Comparison of ENCODE assay signal across 10 mouse cellular contexts in genomic region chr10:71428246-71428864, GRCm38 (mm10).
A peak's percentile ranks its signal among the peaks of the same experiment; 100 is the strongest.
DNase-seq lines count a peak whose midpoint lies in the region; ATAC-seq and TF ChIP-seq lines count a peak whose summit lies in the region.
"Had no signal": no experiment of that assay in that cellular context is flagged by ENCODE, and none has a peak within 500 bp of the region (broad histone marks: within the 10 kb centered on the region; RNA-seq: fewer than 3 reads in every experiment).

No protein-coding gene starts in this region.

- peak; percentile 49; the same call in 1 of the 2 replicates for ATAC-seq in kidney, embryonic 15.5 days (replicated peaks; ENCODE audit: low FRiP score)

- DNase-seq in gastrocnemius, postnatal 14 days: peak; percentile 7
- no peak for DNase-seq in gastrocnemius, adult 2 months
- peak; percentile 2 for DNase-seq in ovary, postnatal 10 days (ENCODE audit: low spot score)
- no peak for DNase-seq in ovary, adult 18-20 months (ENCODE audit: low spot score)
- peak; percentile 75 for DNase-seq in testis, postnatal 10 days (ENCODE audit: low spot score)
- DNase-seq in left cerebral cortex, adult 2 months (ENCODE audit: extremely low spot score in 1 of 2, low spot score in 2 of 2): no peak
- no peak for DNase-seq in left cerebral cortex, postnatal 25 days (ENCODE audit: low spot score in 2 of 2)

- no peak overlapping the region for H3K27ac ChIP-seq in gastrocnemius, adult 2 months
- no peak overlapping the region for H3K27ac ChIP-seq in kidney, embryonic 15.5 days
- H3K27ac ChIP-seq in left cerebral cortex, adult 2 months: no peak overlapping the region
- H3K27ac ChIP-seq: macrophage; neural tube, embryonic 13.5 days had no signal

- no peaks in the 10 kb centered on the region for H3K36me3 ChIP-seq in kidney, embryonic 15.5 days
- H3K36me3 ChIP-seq: neural tube, embryonic 13.5 days had no signal

- H3K9ac ChIP-seq in kidney, embryonic 15.5 days: no peak overlapping the region
- H3K9ac ChIP-seq: neural tube, embryonic 13.5 days had no signal

- no peak for TF ChIP-seq CTCF in gastrocnemius, adult 2 months (IDR thresholded peaks at IDR 0.05)
- no peak for TF ChIP-seq CTCF in left cerebral cortex, adult 2 months (IDR thresholded peaks at IDR 0.05)

- H3K9me3 ChIP-seq in kidney, embryonic 15.5 days (replicated peaks): no peaks in the 10 kb centered on the region
- H3K9me3 ChIP-seq: neural tube, embryonic 13.5 days had no signal

- 64% methylated on average over 13 of the region's 13 CpGs for WGBS in kidney, embryonic 15.5 days

- H3K4me2 ChIP-seq in kidney, embryonic 15.5 days: no peak overlapping the region
- H3K4me2 ChIP-seq: neural tube, embryonic 13.5 days had no signal

- no peaks in the 10 kb centered on the region for H3K27me3 ChIP-seq in kidney, embryonic 15.5 days
- H3K27me3 ChIP-seq: neural tube, embryonic 13.5 days had no signal

- no peaks in the 10 kb centered on the region for H3K4me1 ChIP-seq in kidney, embryonic 15.5 days
- H3K4me1 ChIP-seq: neural tube, embryonic 13.5 days had no signal

- H3K4me3 ChIP-seq in gastrocnemius, adult 2 months: no peak overlapping the region
- no peak overlapping the region for H3K4me3 ChIP-seq in kidney, embryonic 15.5 days (replicated peaks)
- H3K4me3 ChIP-seq in left cerebral cortex, adult 2 months: no peak overlapping the region
- H3K4me3 ChIP-seq: neural tube, embryonic 13.5 days had no signal

- intact Hi-C loops in gastrocnemius, postnatal 14 days (cut with DNase I; ENCODE audit: low total_unique reads): no loop called here
- intact Hi-C loops in gastrocnemius, adult 2 months (cut with DNase I): no loop called here
- intact Hi-C loops in left cerebral cortex, adult 2 months (cut with DNase I): loop anchor here (10.0 kb wide), 2 partner anchors 1226 to 1666 kb away; partner anchors contain the start of genes Pcdh15 and Zwint
- intact Hi-C loops in left cerebral cortex, postnatal 25 days (cut with DNase I): loop anchor here (10.0 kb wide), 1 partner anchor 1666 kb away; the partner anchor contains the start of gene Pcdh15

Comparison
In these comparisons a context has a peak if more than half of its experiments do, and no peak if none do; other contexts are left out.
1. DNase-seq: peak in gastrocnemius, postnatal 14 days (single experiment), ovary, postnatal 10 days (single experiment) and testis, postnatal 10 days (single experiment); none in gastrocnemius, adult 2 months (single experiment), ovary, adult 18-20 months (single experiment), left cerebral cortex, adult 2 months (0 of 2) and left cerebral cortex, postnatal 25 days (0 of 2).
2. intact Hi-C loops: an anchor here in left cerebral cortex, adult 2 months (10.0 kb wide) and left cerebral cortex, postnatal 25 days (10.0 kb wide); none called in gastrocnemius, postnatal 14 days and gastrocnemius, adult 2 months.